Mouse (Mus musculus) heart, embryonic 12.5 days (tissue): ENCODE measurements around the gene Rhov. TPM values are rescaled to one million over a fixed set of nuclear protein-coding genes. Genes with fewer than 3 reads are reported as not detected.

ENCODE experiments used
- ATAC-seq: fragments of 200-750 bp; cut with Nextera tagmentation; 2 replicates; pipeline ENCODE4 v1.8.0; 2017; ENCODE audit warnings: moderate TSS enrichment, moderate library complexity; ENCODE audit not compliant: insufficient number of reproducible peaks, low FRiP score
- H3K27ac ChIP-seq: fragments of 300-500 bp; sonication (generic); 2 replicates; pipeline ENCODE4 v1.5.1; 2016; ENCODE audit warnings: mild to moderate bottlenecking, moderate library complexity; ENCODE audit not compliant: poor library complexity, severe bottlenecking
- H3K27me3 ChIP-seq: fragments of 300-500 bp; sonication (generic); replicated peaks from 2 replicates; pipeline ENCODE4 v1.6.1; 2016; ENCODE audit warnings: mild to moderate bottlenecking, moderate library complexity
- H3K36me3 ChIP-seq: fragments of 300-500 bp; sonication (generic); 2 replicates; pipeline ENCODE4 v1.6.1; 2016; ENCODE audit warnings: mild to moderate bottlenecking, moderate library complexity
- H3K4me1 ChIP-seq: fragments of 300-500 bp; sonication (generic); replicated peaks from 2 replicates; pipeline ENCODE4 v1.6.1; 2016; ENCODE audit warnings: mild to moderate bottlenecking
- H3K4me2 ChIP-seq: fragments of 300-500 bp; sonication (generic); 2 replicates; pipeline ENCODE4 v1.6.1; 2016; ENCODE audit warnings: mild to moderate bottlenecking, moderate library complexity
- H3K4me3 ChIP-seq: fragments of 300-500 bp; sonication (generic); 2 replicates; pipeline ENCODE4 v1.5.1; 2016; ENCODE audit warnings: mild to moderate bottlenecking
- H3K9ac ChIP-seq: fragments of 300-500 bp; sonication (generic); 2 replicates; pipeline ENCODE4 v1.6.1; 2016; ENCODE audit warnings: mild to moderate bottlenecking, moderate library complexity
- H3K9me3 ChIP-seq: fragments of 300-500 bp; sonication (generic); replicated peaks from 2 replicates; pipeline ENCODE4 v1.6.1; 2016; ENCODE audit warnings: mild to moderate bottlenecking, moderate library complexity
- WGBS: fragments of 180-500 bp; shearing (Covaris S2); methylation state at CpG from one replicate; pipeline ENCODE4 v1.1.7; 2016; 5-methylcytosine and 5-hydroxymethylcytosine counted together
- polyA plus RNA-seq: library from polyadenylated mRNA; unstranded; fragments of >200 nt; fragmentation: Nextera tagmentation; extraction: Ambion mirVana; gene quantifications from 2 replicates; pipeline ENCODE4 v1.2.1, GENCODE M21; 2016

Gene Rhov
- polyA plus RNA-seq, 1 experiment from 2014 or later: 0.13 TPM

DNA sequence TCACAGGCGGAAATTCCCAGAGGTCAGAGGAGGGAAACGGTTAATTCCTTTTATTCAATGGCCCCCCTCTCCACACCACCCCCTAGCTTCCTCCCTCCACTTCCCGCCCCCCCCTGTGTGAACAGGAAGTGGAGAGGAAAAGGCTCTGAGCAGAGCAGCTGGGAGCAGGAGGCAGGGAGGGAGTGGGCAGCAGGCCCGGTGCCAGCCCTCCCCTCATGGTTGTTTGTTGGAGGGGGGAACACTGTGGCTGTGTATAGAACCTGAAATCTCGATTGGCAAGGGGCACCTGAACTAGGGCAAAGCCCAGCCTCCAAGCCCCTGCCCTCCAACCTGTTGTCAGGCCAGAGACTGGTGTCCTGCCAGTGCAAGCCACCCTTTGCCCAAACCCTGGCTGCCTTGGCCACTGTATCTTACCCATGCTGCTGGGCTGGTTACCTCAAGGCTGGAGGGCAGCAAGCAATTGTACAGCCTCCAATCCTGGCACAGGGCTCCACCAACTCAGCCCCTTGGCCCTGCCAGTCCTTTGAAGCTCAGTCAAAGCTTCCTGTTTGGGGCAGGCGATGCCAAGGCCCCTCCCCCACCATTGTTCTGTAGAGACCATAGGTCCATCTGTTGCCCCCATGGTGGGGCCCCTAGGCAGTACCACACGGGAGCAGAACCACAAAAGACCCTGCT is 29.9 kb upstream of the Rhov start:
- peak overlapping the region; percentile 49 for H3K9ac ChIP-seq
- H3K4me2 ChIP-seq: peak overlapping the region; percentile 65
- 44% methylated on average over 7 of the region's 7 CpGs for WGBS
- H3K27me3 ChIP-seq: no peaks in the 10 kb centered on the region
- H3K9me3 ChIP-seq: no peaks in the 10 kb centered on the region
- peaks cover 29% of the 10 kb centered on the region for H3K36me3 ChIP-seq
- peak; percentile 54 for ATAC-seq
- H3K4me3 ChIP-seq: peak overlapping the region; percentile 16; the same call in 1 of the 2 replicates
- peak overlapping the region; percentile 85 for H3K27ac ChIP-seq
- peaks cover 40% of the 10 kb centered on the region for H3K4me1 ChIP-seq

GRCm38 (mm10) chr2:119299981-119300818 is 29.1 kb upstream of the Rhov start:
- Histone ChIP-seq H3K4me3 (peak overlapping the region; percentile 16), H3K9ac (peak overlapping the region; percentile 49), H3K27me3 (no peaks in the 10 kb centered on the region), H3K4me2 (peak overlapping the region; percentile 65), H3K36me3 (peaks cover 34% of the 10 kb centered on the region), H3K4me1 (peaks cover 38% of the 10 kb centered on the region), H3K9me3 (no peaks in the 10 kb centered on the region), H3K27ac (peak overlapping the region; percentile 85)
- 2% methylated on average over 15 of the region's 15 CpGs for WGBS
- peak; percentile 88 for ATAC-seq

GRCm38 (mm10) chr2:119298839-119299238 is 27.8 kb upstream of the Rhov start:
- Histone ChIP-seq H3K27me3 (no peaks in the 10 kb centered on the region), H3K36me3 (peaks cover 47% of the 10 kb centered on the region), H3K9ac (no peak overlapping the region), H3K4me1 (peaks cover 27% of the 10 kb centered on the region), H3K27ac (peak overlapping the region; percentile 22; the same call in 1 of the 2 replicates), H3K4me3 (no peak overlapping the region), H3K4me2 (no peak overlapping the region), H3K9me3 (no peaks in the 10 kb centered on the region)
- 77% methylated on average over 2 of the region's 2 CpGs for WGBS
- no peak for ATAC-seq

DNA sequence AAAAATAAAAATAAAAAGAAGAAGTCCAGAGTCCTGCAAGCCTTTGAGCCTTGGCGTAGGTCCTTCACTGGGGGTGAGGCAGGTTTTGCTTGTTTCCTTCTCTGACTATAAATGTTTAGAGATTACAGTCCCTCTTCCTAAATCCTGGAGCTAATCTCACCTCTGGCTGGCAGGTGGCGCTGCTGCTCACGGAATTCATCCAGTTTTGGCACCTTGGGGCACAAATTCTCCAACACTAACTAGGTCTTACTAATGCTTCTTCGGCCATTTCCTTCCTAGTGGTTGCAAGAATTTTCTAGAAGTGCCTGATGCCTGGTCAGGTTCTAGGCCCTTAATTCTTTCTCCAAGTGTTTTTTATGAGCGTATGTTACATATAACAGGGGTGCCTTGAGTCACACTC is 27.3 kb upstream of the Rhov start:
- no peak for ATAC-seq
- H3K27ac ChIP-seq: 0 out of 2 replicates have a peak overlapping the region, but pooled peaks have one; percentile 22
- peaks cover 52% of the 10 kb centered on the region for H3K36me3 ChIP-seq
- H3K27me3 ChIP-seq: no peaks in the 10 kb centered on the region
- H3K4me3 ChIP-seq: no peak overlapping the region
- no peak overlapping the region for H3K9ac ChIP-seq
- WGBS: 38% methylated on average over 5 of the region's 5 CpGs
- no peak overlapping the region for H3K4me2 ChIP-seq
- peaks cover 27% of the 10 kb centered on the region for H3K4me1 ChIP-seq
- no peaks in the 10 kb centered on the region for H3K9me3 ChIP-seq

DNA sequence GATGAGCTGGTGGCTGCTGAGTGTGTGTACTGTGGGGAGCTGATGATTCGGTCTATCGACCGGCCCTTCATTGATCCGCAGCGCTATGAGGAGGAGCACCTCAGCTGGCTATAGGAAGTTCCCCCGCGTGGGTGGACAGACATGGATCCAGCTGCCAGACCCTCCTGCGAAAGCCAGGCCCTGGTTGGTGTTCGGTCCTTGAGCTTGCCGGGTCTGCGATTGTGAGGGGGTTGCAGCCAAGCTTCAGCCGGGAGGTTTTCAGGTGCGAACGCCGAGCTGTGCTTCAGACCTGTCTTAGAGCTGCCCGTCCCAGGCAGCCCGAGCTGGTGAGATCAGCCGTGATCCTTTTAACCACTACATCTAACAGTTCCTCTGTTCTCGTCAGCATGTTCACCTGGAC is 26.4 kb upstream of the Rhov start:
- peaks cover 23% of the 10 kb centered on the region for H3K4me1 ChIP-seq
- WGBS: 92% methylated on average over 19 of the region's 19 CpGs
- peaks cover 60% of the 10 kb centered on the region for H3K36me3 ChIP-seq
- no peaks in the 10 kb centered on the region for H3K9me3 ChIP-seq
- no peak for ATAC-seq
- H3K4me2 ChIP-seq: no peak overlapping the region
- no peaks in the 10 kb centered on the region for H3K27me3 ChIP-seq
- no peak overlapping the region for H3K4me3 ChIP-seq
- no peak overlapping the region for H3K9ac ChIP-seq
- no peak overlapping the region for H3K27ac ChIP-seq

GRCm38 (mm10) chr2:119296756-119297155 is 25.7 kb upstream of the Rhov start:
- H3K27me3 ChIP-seq: no peaks in the 10 kb centered on the region
- H3K9ac ChIP-seq: no peak overlapping the region
- no peak for ATAC-seq
- no peak overlapping the region for H3K27ac ChIP-seq
- no peaks in the 10 kb centered on the region for H3K9me3 ChIP-seq
- peaks cover 23% of the 10 kb centered on the region for H3K4me1 ChIP-seq
- no peak overlapping the region for H3K4me2 ChIP-seq
- H3K36me3 ChIP-seq: peaks cover 67% of the 10 kb centered on the region
- no peak overlapping the region for H3K4me3 ChIP-seq
- WGBS: 91% methylated on average over 12 of the region's 12 CpGs

DNA sequence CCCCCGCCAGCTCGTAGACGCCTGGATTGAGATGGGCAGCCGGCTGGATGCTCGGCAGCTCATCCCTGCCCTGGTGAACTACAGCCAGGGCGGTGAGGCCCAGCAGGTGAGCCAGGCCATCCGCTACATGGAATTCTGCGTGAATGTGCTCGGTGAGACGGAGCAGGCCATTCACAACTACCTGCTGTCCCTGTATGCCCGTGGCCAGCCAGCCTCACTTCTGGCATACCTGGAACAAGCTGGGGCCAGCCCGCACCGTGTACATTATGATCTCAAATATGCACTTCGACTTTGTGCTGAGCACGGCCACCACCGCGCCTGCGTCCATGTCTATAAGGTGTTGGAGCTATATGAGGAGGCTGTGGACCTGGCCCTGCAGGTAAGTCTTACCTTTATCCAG is 23.3 kb upstream of the Rhov start:
- Histone ChIP-seq H3K4me1 (peaks cover 9% of the 10 kb centered on the region), H3K4me2 (no peak overlapping the region), H3K4me3 (no peak overlapping the region), H3K9ac (no peak overlapping the region), H3K36me3 (peaks cover 84% of the 10 kb centered on the region), H3K27me3 (no peaks in the 10 kb centered on the region), H3K27ac (no peak overlapping the region), H3K9me3 (no peaks in the 10 kb centered on the region)
- no peak for ATAC-seq
- WGBS: 92% methylated on average over 18 of the region's 18 CpGs

GRCm38 (mm10) chr2:119293776-119294390 is 22.8 kb upstream of the Rhov start:
- no peak overlapping the region for H3K27ac ChIP-seq
- H3K9me3 ChIP-seq: no peaks in the 10 kb centered on the region
- no peak overlapping the region for H3K9ac ChIP-seq
- H3K4me1 ChIP-seq: peaks cover 12% of the 10 kb centered on the region
- H3K36me3 ChIP-seq: peaks cover 83% of the 10 kb centered on the region
- 89% methylated on average over 34 of the region's 34 CpGs for WGBS
- H3K4me3 ChIP-seq: no peak overlapping the region
- H3K27me3 ChIP-seq: no peaks in the 10 kb centered on the region
- ATAC-seq: no peak
- H3K4me2 ChIP-seq: no peak overlapping the region

DNA sequence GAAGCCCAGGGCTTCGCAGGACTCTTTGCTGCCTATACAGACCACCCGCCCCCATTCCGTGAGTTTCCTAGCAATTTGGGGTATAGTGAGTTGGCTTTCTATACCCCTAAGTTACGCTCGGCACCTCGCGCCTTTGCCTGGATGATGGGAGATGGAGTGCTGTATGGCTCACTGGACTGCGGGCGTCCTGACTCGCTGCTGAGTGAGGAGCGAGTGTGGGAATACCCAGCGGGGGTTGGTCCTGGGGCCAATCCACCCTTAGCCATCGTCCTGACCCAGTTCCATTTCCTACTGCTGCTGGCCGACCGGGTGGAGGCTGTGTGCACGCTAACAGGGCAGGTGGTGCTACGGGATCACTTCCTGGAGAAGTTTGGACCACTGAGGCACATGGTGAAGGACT is 22.2 kb upstream of the Rhov start:
- Histone ChIP-seq H3K27ac (no peak overlapping the region), H3K4me3 (no peak overlapping the region), H3K27me3 (no peaks in the 10 kb centered on the region), H3K4me2 (no peak overlapping the region), H3K9ac (no peak overlapping the region), H3K36me3 (peaks cover 77% of the 10 kb centered on the region), H3K9me3 (no peaks in the 10 kb centered on the region), H3K4me1 (peaks cover 10% of the 10 kb centered on the region)
- ATAC-seq: no peak
- 91% methylated on average over 17 of the region's 17 CpGs for WGBS

DNA sequence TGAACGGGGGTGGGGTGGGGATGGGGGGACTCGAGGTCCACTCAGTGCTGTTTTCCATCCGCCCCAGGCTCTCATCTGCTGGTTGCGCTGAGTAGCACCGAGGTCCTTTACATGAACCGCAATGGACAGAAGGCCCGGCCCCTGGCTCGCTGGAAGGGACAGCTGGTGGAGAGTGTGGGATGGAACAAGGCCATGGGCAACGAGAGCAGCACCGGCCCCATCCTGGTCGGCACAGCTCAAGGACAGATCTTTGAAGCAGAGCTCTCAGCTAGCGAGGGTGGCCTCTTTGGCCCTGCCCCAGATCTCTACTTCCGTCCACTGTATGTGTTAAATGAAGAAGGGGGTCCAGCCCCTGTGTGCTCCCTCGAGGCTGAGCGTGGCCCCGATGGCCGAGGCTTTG is 21.8 kb upstream of the Rhov start:
- no peak overlapping the region for H3K4me2 ChIP-seq
- H3K27me3 ChIP-seq: no peaks in the 10 kb centered on the region
- WGBS: 92% methylated on average over 17 of the region's 17 CpGs
- no peak overlapping the region for H3K9ac ChIP-seq
- ATAC-seq: no peak
- H3K27ac ChIP-seq: no peak overlapping the region
- peaks cover 10% of the 10 kb centered on the region for H3K4me1 ChIP-seq
- peaks cover 73% of the 10 kb centered on the region for H3K36me3 ChIP-seq
- H3K4me3 ChIP-seq: no peak overlapping the region
- no peaks in the 10 kb centered on the region for H3K9me3 ChIP-seq

DNA sequence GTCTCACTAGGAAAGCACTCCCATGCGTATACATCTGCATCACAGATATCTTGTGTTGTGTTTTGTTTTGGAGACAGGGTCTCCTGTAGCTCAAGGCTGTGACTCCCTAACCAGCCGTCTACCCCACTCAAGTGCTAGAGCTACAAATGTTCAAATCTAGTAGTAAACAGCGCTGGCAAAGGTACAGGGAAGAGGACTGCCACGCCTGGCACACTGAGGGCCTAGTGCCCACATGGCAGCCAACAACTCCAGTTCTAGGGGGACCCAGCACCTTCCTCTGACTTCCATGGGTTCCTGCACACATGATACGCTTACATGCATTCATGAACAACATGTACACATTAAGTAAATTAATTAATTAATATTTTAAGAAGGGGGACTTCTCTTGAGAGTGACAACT is 21.2 kb upstream of the Rhov start:
- no peak overlapping the region for H3K9ac ChIP-seq
- no peak overlapping the region for H3K4me3 ChIP-seq
- no peak for ATAC-seq
- H3K4me1 ChIP-seq: peaks cover 10% of the 10 kb centered on the region
- H3K9me3 ChIP-seq: no peaks in the 10 kb centered on the region
- no peak overlapping the region for H3K27ac ChIP-seq
- H3K27me3 ChIP-seq: no peaks in the 10 kb centered on the region
- peaks cover 67% of the 10 kb centered on the region for H3K36me3 ChIP-seq
- H3K4me2 ChIP-seq: no peak overlapping the region
- WGBS: 94% methylated on average over 5 of the region's 5 CpGs
